Mouse (Mus musculus) embryonic fibroblast, embryonic 13.5 days (primary cell): ENCODE data around the gene Tbxas1.

Source experiments
- CTCF ChIP-seq: IDR thresholded peaks from 2 replicates; pipeline ENCODE4 v1.5.1; 2011; ENCODE audit warnings: mild to moderate bottlenecking, control low read depth, low read length, moderate library complexity, borderline replicate concordance; ENCODE audit not compliant: insufficient read depth
- POLR2A ChIP-seq: IDR thresholded peaks from 2 replicates; pipeline ENCODE4 v1.6.1; 2011; ENCODE audit warnings: low read depth, mild to moderate bottlenecking, control low read depth, low read length, moderate library complexity

GRCm38 (mm10) chr6:38961427-38962033 is 86.3 kb downstream of the Tbxas1 start:
- TF ChIP-seq POLR2A (no peak), CTCF (no peak)
